Mouse (Mus musculus): ENCODE results near the gene Naaladl2. TPM values are rescaled to one million over a fixed set of nuclear protein-coding genes. Genes with fewer than 3 reads are reported as not detected.

Naaladl2 gene
- 0.76 and 0.93 TPM in 2 replicates for polyA plus RNA-seq (2016; fragmentation: Nextera tagmentation; extraction: Ambion mirVana)

- ATAC-seq (ENCODE audit: low FRiP score, low read depth): peak; percentile 95
- peak within 1 kb of the TSS; percentile 74 for H3K9ac ChIP-seq
- H3K4me3 ChIP-seq: peak within 1 kb of the TSS; percentile 56
- no peaks in the 10 kb centered on the region; the same call in 1 of the 2 replicates for H3K4me1 ChIP-seq
- peak within 1 kb of the TSS; percentile 51 for H3K27ac ChIP-seq
- H3K4me2 ChIP-seq (replicated peaks): peak within 1 kb of the TSS; percentile 59
- H3K9me3 ChIP-seq: no peaks in the 10 kb centered on the region
- WGBS: under 1% methylated on average over 93 of the region's 93 CpGs
- H3K36me3 ChIP-seq: no peaks in the 10 kb centered on the region
- no peaks in the 10 kb centered on the region for H3K27me3 ChIP-seq (replicated peaks)
Measured at GRCm38 (mm10) chr3:25143555-25144311, at the start of gene Naaladl2. TSS of gene Naaladl2 (minus strand) at chr3:25144261.

GRCm38 (mm10) chr3:25151721-25152120, 7.7 kb upstream of the Naaladl2 start:
- no peak for ATAC-seq (ENCODE audit: low FRiP score, low read depth)
- Histone ChIP-seq H3K9ac (no peak overlapping the region), H3K36me3 (no peaks in the 10 kb centered on the region), H3K9me3 (peaks cover 11% of the 10 kb centered on the region; the same call in 1 of the 2 replicates), H3K4me3 (no peak overlapping the region), H3K27ac (no peak overlapping the region), H3K27me3 (replicated peaks) (no peaks in the 10 kb centered on the region), H3K4me2 (replicated peaks) (no peak overlapping the region), H3K4me1 (no peaks in the 10 kb centered on the region)
- WGBS: 93% methylated on average over 13 of the region's 13 CpGs

GRCm38 (mm10) chr3:25147271-25147670, 3.2 kb upstream of the Naaladl2 start:
- Histone ChIP-seq H3K36me3 (no peaks in the 10 kb centered on the region), H3K4me1 (no peaks in the 10 kb centered on the region; the same call in 1 of the 2 replicates), H3K4me3 (no peak overlapping the region), H3K27me3 (replicated peaks) (no peaks in the 10 kb centered on the region), H3K9ac (no peak overlapping the region), H3K27ac (no peak overlapping the region), H3K4me2 (replicated peaks) (no peak overlapping the region), H3K9me3 (peaks cover 7% of the 10 kb centered on the region; the same call in 1 of the 2 replicates)
- ATAC-seq (ENCODE audit: low FRiP score, low read depth): no peak

- WGBS: 9% methylated on average over 8 of the region's 8 CpGs
- Histone ChIP-seq H3K9ac (no peak overlapping the region), H3K27ac (no peak overlapping the region), H3K36me3 (no peaks in the 10 kb centered on the region), H3K4me2 (replicated peaks) (peak overlapping the region; percentile 59), H3K9me3 (no peaks in the 10 kb centered on the region), H3K27me3 (replicated peaks) (no peaks in the 10 kb centered on the region), H3K4me1 (no peaks in the 10 kb centered on the region; the same call in 1 of the 2 replicates), H3K4me3 (no peak overlapping the region)
- no peak for ATAC-seq (ENCODE audit: low FRiP score, low read depth)
Measured at GRCm38 (mm10) chr3:25144961-25145697, 1.1 kb upstream of the Naaladl2 start.

- 56% methylated on average over 6 of the region's 6 CpGs for WGBS
- no peaks in the 10 kb centered on the region for H3K9me3 ChIP-seq
- peak overlapping the region; percentile 51; the same call in 1 of the 2 replicates for H3K27ac ChIP-seq
- peak overlapping the region; percentile 56 for H3K4me3 ChIP-seq
- no peaks in the 10 kb centered on the region; the same call in 1 of the 2 replicates for H3K4me1 ChIP-seq
- no peaks in the 10 kb centered on the region for H3K36me3 ChIP-seq
- H3K27me3 ChIP-seq (replicated peaks): no peaks in the 10 kb centered on the region
- ATAC-seq (ENCODE audit: low FRiP score, low read depth): no peak
- H3K4me2 ChIP-seq (replicated peaks): peak overlapping the region; percentile 59
- peak overlapping the region; percentile 74 for H3K9ac ChIP-seq
Measured at GRCm38 (mm10) chr3:25143111-25143510, 950 bp downstream of the Naaladl2 start.

GRCm38 (mm10) chr3:25131848-25132247, 12.2 kb downstream of the Naaladl2 start:
- no peaks in the 10 kb centered on the region for H3K9me3 ChIP-seq
- 36% methylated on average over 3 of the region's 3 CpGs for WGBS
- no peaks in the 10 kb centered on the region for H3K4me1 ChIP-seq
- H3K4me2 ChIP-seq (replicated peaks): no peak overlapping the region
- H3K27me3 ChIP-seq (replicated peaks): no peaks in the 10 kb centered on the region
- no peak overlapping the region for H3K27ac ChIP-seq
- ATAC-seq (ENCODE audit: low FRiP score, low read depth): no peak
- no peak overlapping the region for H3K9ac ChIP-seq
- H3K36me3 ChIP-seq: no peaks in the 10 kb centered on the region
- no peak overlapping the region for H3K4me3 ChIP-seq

GRCm38 (mm10) chr3:25127864-25128263, 16.2 kb downstream of the Naaladl2 start:
- Histone ChIP-seq H3K27ac (no peak overlapping the region), H3K4me3 (no peak overlapping the region), H3K9me3 (no peaks in the 10 kb centered on the region), H3K27me3 (replicated peaks) (no peaks in the 10 kb centered on the region), H3K9ac (no peak overlapping the region), H3K4me2 (replicated peaks) (no peak overlapping the region), H3K4me1 (peaks cover 8% of the 10 kb centered on the region), H3K36me3 (no peaks in the 10 kb centered on the region)
- ATAC-seq (ENCODE audit: low FRiP score, low read depth): peak; percentile 72
- 5% methylated on average over 4 of the region's 4 CpGs for WGBS

GRCm38 (mm10) chr3:25124919-25125846, 18.9 kb downstream of the Naaladl2 start:
- Histone ChIP-seq H3K4me2 (replicated peaks) (no peak overlapping the region), H3K4me1 (peaks cover 8% of the 10 kb centered on the region), H3K36me3 (no peaks in the 10 kb centered on the region), H3K27ac (no peak overlapping the region), H3K27me3 (replicated peaks) (no peaks in the 10 kb centered on the region), H3K9me3 (no peaks in the 10 kb centered on the region), H3K9ac (no peak overlapping the region), H3K4me3 (no peak overlapping the region)
- ATAC-seq (ENCODE audit: low FRiP score, low read depth): peak; percentile 69
- 11% methylated on average over 5 of the region's 5 CpGs for WGBS

GRCm38 (mm10) chr3:25113107-25113506, 31.0 kb downstream of the Naaladl2 start:
- Histone ChIP-seq H3K9me3 (no peaks in the 10 kb centered on the region), H3K36me3 (no peaks in the 10 kb centered on the region), H3K27me3 (replicated peaks) (no peaks in the 10 kb centered on the region), H3K4me1 (no peaks in the 10 kb centered on the region), H3K27ac (no peak overlapping the region), H3K9ac (no peak overlapping the region), H3K4me2 (replicated peaks) (no peak overlapping the region), H3K4me3 (no peak overlapping the region)
- no peak for ATAC-seq (ENCODE audit: low FRiP score, low read depth)
- 68% methylated on average over 4 of the region's 4 CpGs for WGBS

GRCm38 (mm10) chr3:25108997-25109396, 35.1 kb downstream of the Naaladl2 start:
- H3K27ac ChIP-seq: no peak overlapping the region
- 65% methylated on average over 3 of the region's 3 CpGs for WGBS
- no peak for ATAC-seq (ENCODE audit: low FRiP score, low read depth)
- no peak overlapping the region for H3K9ac ChIP-seq
- H3K36me3 ChIP-seq: no peaks in the 10 kb centered on the region
- H3K4me2 ChIP-seq (replicated peaks): no peak overlapping the region
- no peaks in the 10 kb centered on the region for H3K9me3 ChIP-seq
- no peaks in the 10 kb centered on the region for H3K27me3 ChIP-seq (replicated peaks)
- no peaks in the 10 kb centered on the region for H3K4me1 ChIP-seq
- no peak overlapping the region for H3K4me3 ChIP-seq

- ATAC-seq (ENCODE audit: low FRiP score, low read depth): no peak
- WGBS: 89% methylated on average over 2 of the region's 2 CpGs
Measured at GRCm38 (mm10) chr3:25092986-25093385, 51.1 kb downstream of the Naaladl2 start.

More at GRCm38 (mm10) chr3:25092986-25093385, 51.1 kb downstream of the Naaladl2 start:
- Histone ChIP-seq H3K9ac (no peak overlapping the region), H3K9me3 (no peaks in the 10 kb centered on the region), H3K27ac (no peak overlapping the region), H3K4me2 (replicated peaks) (no peak overlapping the region), H3K4me1 (no peaks in the 10 kb centered on the region), H3K27me3 (replicated peaks) (no peaks in the 10 kb centered on the region), H3K36me3 (no peaks in the 10 kb centered on the region), H3K4me3 (no peak overlapping the region)
